In the genomic region with DNA sequence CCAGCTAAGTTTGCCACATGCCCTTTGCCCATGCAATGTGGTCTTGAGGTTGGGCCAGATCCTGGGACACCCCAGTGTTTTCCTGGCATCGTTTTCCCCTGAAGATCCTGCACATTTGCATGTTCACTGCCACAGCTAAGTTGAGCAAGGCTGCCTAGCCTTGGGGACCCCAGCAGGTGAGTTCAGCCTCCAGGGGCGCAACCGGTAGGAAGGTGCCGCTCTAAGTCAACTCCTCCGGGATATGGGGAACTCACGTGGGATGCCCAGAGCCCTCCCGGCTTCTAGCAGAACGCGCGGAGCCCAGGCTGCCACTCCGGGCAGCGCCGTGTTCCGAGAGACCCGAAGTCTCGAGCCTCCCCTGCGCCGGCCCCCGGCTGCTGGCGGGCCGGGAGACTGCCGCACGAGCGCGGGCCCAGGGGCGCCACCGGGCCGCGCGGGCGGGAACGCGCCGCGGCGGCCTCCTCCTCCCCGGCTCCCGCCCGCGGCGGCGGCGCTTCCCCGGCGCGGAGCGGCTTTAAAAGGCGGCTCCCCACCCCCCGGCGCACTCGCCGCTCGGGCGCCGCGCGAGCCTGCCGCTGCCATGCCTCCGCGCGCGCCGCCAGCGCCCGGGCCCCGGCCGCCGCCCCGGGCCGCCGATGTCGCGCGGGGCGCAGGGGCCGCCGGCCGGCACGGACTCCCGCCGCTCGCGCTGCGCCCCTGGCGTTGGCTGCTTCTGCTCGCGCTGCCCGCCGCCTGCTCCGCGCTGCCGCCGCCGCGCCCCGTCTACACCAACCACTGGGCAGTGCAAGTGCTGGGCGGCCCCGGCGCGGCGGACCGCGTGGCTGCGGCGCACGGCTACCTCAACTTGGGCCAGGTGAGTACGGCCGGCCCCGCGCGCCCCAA, we compare ENCODE assay signal across 9 mouse cellular contexts. TPM values are rescaled to one million over a fixed set of nuclear protein-coding genes. Genes with fewer than 3 reads are reported as not detected.
DNase-seq lines count a peak whose midpoint lies in the region; ATAC-seq and TF ChIP-seq lines count a peak whose summit lies in the region.
"Had no signal": no experiment of that assay in that cellular context is flagged by ENCODE, and none has a peak within 500 bp of the region (broad histone marks: within the 10 kb centered on the region; RNA-seq: fewer than 3 reads in every experiment).

A gene (plus strand): TSS at position 144 of the 882 bp plus-strand sequence.

- no peaks in the 10 kb centered on the region for H3K4me1 ChIP-seq in intestine, postnatal 0 days (replicated peaks; ENCODE audit: control insufficient read depth, insufficient read depth, low read length)
- H3K4me1 ChIP-seq in limb, embryonic 14.5 days (ENCODE audit: control insufficient read depth, insufficient read depth, low read length) = peaks cover 10% of the 10 kb centered on the region
- no peaks in the 10 kb centered on the region for H3K4me1 ChIP-seq in midbrain, postnatal 0 days (ENCODE audit: insufficient read depth, low read length)

- intact Hi-C loops in left cerebral cortex, adult 2 months (cut with DNase I) = no loop called here

- no peaks in the 10 kb centered on the region for H3K9me3 ChIP-seq in intestine, postnatal 0 days (ENCODE audit: control insufficient read depth)
- H3K9me3 ChIP-seq in limb, embryonic 14.5 days (ENCODE audit: control insufficient read depth, low read length) = no peaks in the 10 kb centered on the region
- H3K9me3 ChIP-seq in midbrain, postnatal 0 days (ENCODE audit: low read length) = no peaks in the 10 kb centered on the region

- H3K27me3 ChIP-seq in intestine, postnatal 0 days (replicated peaks; ENCODE audit: control insufficient read depth, insufficient read depth, low read length) = peaks cover 59% of the 10 kb centered on the region
- peaks cover 7% of the 10 kb centered on the region; the same call in 1 of the 2 replicates for H3K27me3 ChIP-seq in limb, embryonic 14.5 days (ENCODE audit: control insufficient read depth, insufficient read depth, low read length)
- peaks cover 21% of the 10 kb centered on the region for H3K27me3 ChIP-seq in midbrain, postnatal 0 days (ENCODE audit: insufficient read depth, low read length)

- TF ChIP-seq CTCF in left cerebral cortex, adult 2 months (IDR thresholded peaks at IDR 0.05) = no peak; the same call in none of the 2 replicates
- TF ChIP-seq CTCF in intestine, postnatal 0 days (IDR thresholded peaks at IDR 0.05; ENCODE audit: low read depth) = peak; percentile 39
- TF ChIP-seq CTCF in midbrain, postnatal 0 days (IDR thresholded peaks at IDR 0.05) = peak; percentile 56

- peak; percentile 65 for ATAC-seq in intestine, postnatal 0 days
- peak; percentile 71 for ATAC-seq in limb, embryonic 14.5 days (ENCODE audit: low FRiP score, low read depth)
- peak; percentile 70 for ATAC-seq in midbrain, postnatal 0 days (ENCODE audit: low FRiP score)

- H3K27ac ChIP-seq in left cerebral cortex, adult 2 months = no peak within 1 kb of the TSS
- H3K27ac ChIP-seq in intestine, postnatal 0 days (ENCODE audit: low read depth, low read length) = no peak within 1 kb of the TSS
- H3K27ac ChIP-seq in limb, embryonic 14.5 days (replicated peaks; ENCODE audit: low read depth, low read length) = 0 out of 2 replicates have a peak within 1 kb of the TSS, but pooled peaks have one; percentile 13
- no peak within 1 kb of the TSS for H3K27ac ChIP-seq in midbrain, postnatal 0 days (ENCODE audit: low read depth, low read length)

- no peak for TF ChIP-seq POLR2A in limb, embryonic 14.5 days (IDR thresholded peaks at IDR 0.05; ENCODE audit: borderline replicate concordance, extremely low read depth, insufficient read depth, insufficient read length)

- peak within 1 kb of the TSS; percentile 53 for H3K4me3 ChIP-seq in left cerebral cortex, adult 2 months
- peak within 1 kb of the TSS; percentile 60 for H3K4me3 ChIP-seq in intestine, postnatal 0 days (ENCODE audit: low read depth, low read length)
- peak within 1 kb of the TSS; percentile 65 for H3K4me3 ChIP-seq in limb, embryonic 14.5 days (replicated peaks; ENCODE audit: low read length)
- H3K4me3 ChIP-seq in midbrain, postnatal 0 days (ENCODE audit: low read depth, low read length) = peak within 1 kb of the TSS; percentile 61

- H3K9ac ChIP-seq in intestine, postnatal 0 days (ENCODE audit: low read depth, low read length) = peak within 1 kb of the TSS; percentile 62
- peak within 1 kb of the TSS; percentile 68 for H3K9ac ChIP-seq in limb, embryonic 14.5 days (ENCODE audit: low read depth, low read length, severe bottlenecking)
- H3K9ac ChIP-seq in midbrain, postnatal 0 days (replicated peaks; ENCODE audit: low read length, poor library complexity, severe bottlenecking) = peak within 1 kb of the TSS; percentile 55

- peak; percentile 36 to 52 for DNase-seq in left cerebral cortex, adult 2 months (ENCODE audit: extremely low spot score in 1 of 2, low spot score in 2 of 2)
- no peak for DNase-seq in left cerebral cortex, adult 9 months (ENCODE audit: low spot score in 2 of 2)
- DNase-seq in embryo, embryonic 11.5 days (ENCODE audit: low read depth, low spot score) = peak; percentile 20
- DNase-seq in heart, adult 11 months = peak; percentile 96
- DNase-seq in limb, embryonic 14.5 days (ENCODE audit: low spot score) = peak; percentile 40
- DNase-seq in midbrain, postnatal 0 days (ENCODE audit: low spot score) = peak; percentile 42
- DNase-seq in thymus, postnatal 14 days = no peak

- H3K4me2 ChIP-seq in intestine, postnatal 0 days (replicated peaks; ENCODE audit: low read depth) = peak within 1 kb of the TSS; percentile 95
- peak within 1 kb of the TSS; percentile 98 for H3K4me2 ChIP-seq in limb, embryonic 14.5 days (replicated peaks; ENCODE audit: low read depth, low read length, severe bottlenecking)
- H3K4me2 ChIP-seq in midbrain, postnatal 0 days (ENCODE audit: low read depth, low read length, poor library complexity, severe bottlenecking) = peak within 1 kb of the TSS; percentile 91

- H3K36me3 ChIP-seq in intestine, postnatal 0 days (ENCODE audit: control insufficient read depth, insufficient read depth) = no peaks in the 10 kb centered on the region
- no peaks in the 10 kb centered on the region for H3K36me3 ChIP-seq in limb, embryonic 14.5 days (ENCODE audit: control insufficient read depth, insufficient read depth, low read length)
- H3K36me3 ChIP-seq in midbrain, postnatal 0 days (ENCODE audit: insufficient read depth, low read length) = no peaks in the 10 kb centered on the region
- H3K36me3 ChIP-seq: G1E had no signal

- under 1% methylated on average over 70 of the region's 111 CpGs for WGBS in intestine, postnatal 0 days
- WGBS in limb, embryonic 14.5 days = under 1% methylated on average over 39 of the region's 111 CpGs
- WGBS in midbrain, postnatal 0 days = 1% methylated on average over 28 of the region's 111 CpGs

RNA-seq across cellular contexts. Expression of the gene that starts here (rescaled TPM):
- 1 to 10 TPM; 8.5 to 9.5 TPM for total RNA-seq in left cerebral cortex, adult 2 months (2021)
- polyA plus RNA-seq in intestine, postnatal 0 days (2015; fragmentation: Nextera tagmentation; extraction: Ambion mirVana) = 4.7 and 5.3 TPM in 2 replicates
- polyA plus RNA-seq in limb, embryonic 14.5 days (2012; rRNA removed) = 34.1 and 37.9 TPM in 2 replicates
- 15.2 and 19.4 TPM in 2 replicates for polyA plus RNA-seq in limb, embryonic 14.5 days (2014; fragmentation: Nextera tagmentation; extraction: Ambion mirVana)
- 8.3 and 14.9 TPM in 2 replicates for total RNA-seq in midbrain, postnatal 0 days (2014; rRNA removed)
- polyA plus RNA-seq in midbrain, postnatal 0 days (2015; fragmentation: Nextera tagmentation; extraction: Ambion mirVana) = 1.5 and 1.8 TPM in 2 replicates
- polyA plus RNA-seq: G1E had no signal

Comparison
In these comparisons a context has a peak if more than half of its experiments do, and no peak if none do; other contexts are left out.
1. DNase-seq: peak in left cerebral cortex, adult 2 months (2 of 2), embryo, embryonic 11.5 days (single experiment), heart, adult 11 months (single experiment), limb, embryonic 14.5 days (single experiment) and midbrain, postnatal 0 days (single experiment); none in left cerebral cortex, adult 9 months (0 of 2) and thymus, postnatal 14 days (single experiment).
2. Peak in every context shown above with its lines, with median percentiles within 50 percentile points of each other: H3K4me3 ChIP-seq, ATAC-seq, H3K4me2 ChIP-seq and H3K9ac ChIP-seq.